Mouse (Mus musculus) liver, embryonic 14.5 days (tissue): ENCODE results near the gene Scnn1b.

Experiments
- CTCF ChIP-seq: IDR thresholded peaks from 2 replicates; pipeline ENCODE4 v1.5.1; 2016; ENCODE audit warnings: antibody characterized with exemption, low read depth, control low read depth
- EP300 ChIP-seq: IDR thresholded peaks from 2 replicates; pipeline ENCODE4 v1.6.1; 2016; ENCODE audit warnings: antibody characterized with exemption, low read depth

- TF ChIP-seq CTCF = no peak
- no peak for TF ChIP-seq EP300
Measured at GRCm38 (mm10) chr7:121938124-121938891, 73.5 kb downstream of the Scnn1b start.
